ENCODE assay signal across 16 mouse cellular contexts in genomic region chr16:38945111-38945510, GRCm38 (mm10). TPM values are rescaled to one million over a fixed set of nuclear protein-coding genes. Genes with fewer than 3 reads are reported as not detected.
DNase-seq lines count a peak whose midpoint lies in the region; ATAC-seq lines count a peak whose summit lies in the region.
"Had no signal": no experiment of that assay in that cellular context is flagged by ENCODE, and none has a peak within 500 bp of the region (broad histone marks: within the 10 kb centered on the region; RNA-seq: fewer than 3 reads in every experiment).

No protein-coding gene starts in this region.

- no peak for ATAC-seq in hindbrain, embryonic 11.5 days (ENCODE audit: low FRiP score)
- no peak for ATAC-seq in hindbrain, embryonic 16.5 days
- no peak for ATAC-seq in midbrain, embryonic 16.5 days
- ATAC-seq in midbrain, embryonic 13.5 days = no peak
- ATAC-seq in neural tube, embryonic 13.5 days (ENCODE audit: low read depth) = no peak
- ATAC-seq in inflammation-experienced regulatory T-cells, adult 6 months = no peak

- no peaks in the 10 kb centered on the region for H3K36me3 ChIP-seq in hindbrain, embryonic 11.5 days (ENCODE audit: control insufficient read depth, insufficient read depth, low read length)
- H3K36me3 ChIP-seq in hindbrain, embryonic 16.5 days (ENCODE audit: control insufficient read depth, insufficient read depth, low read length) = no peaks in the 10 kb centered on the region
- no peaks in the 10 kb centered on the region for H3K36me3 ChIP-seq in midbrain, embryonic 16.5 days (ENCODE audit: control insufficient read depth, insufficient read depth, low read length)
- H3K36me3 ChIP-seq in midbrain, embryonic 13.5 days = no peaks in the 10 kb centered on the region
- no peaks in the 10 kb centered on the region for H3K36me3 ChIP-seq in embryonic facial prominence, embryonic 10.5 days (replicated peaks)
- H3K36me3 ChIP-seq in neural tube, embryonic 13.5 days = no peaks in the 10 kb centered on the region
- H3K36me3 ChIP-seq: G1E; limb, embryonic 13.5 days had no signal

- no peak overlapping the region for H3K4me3 ChIP-seq in hindbrain, embryonic 11.5 days (ENCODE audit: low read depth, low read length)
- H3K4me3 ChIP-seq in hindbrain, embryonic 16.5 days (ENCODE audit: low read length) = no peak overlapping the region
- no peak overlapping the region for H3K4me3 ChIP-seq in midbrain, embryonic 16.5 days (ENCODE audit: low read depth, low read length)
- no peak overlapping the region for H3K4me3 ChIP-seq in midbrain, embryonic 13.5 days (replicated peaks)
- H3K4me3 ChIP-seq in embryonic facial prominence, embryonic 10.5 days = no peak overlapping the region
- H3K4me3 ChIP-seq in neural tube, embryonic 13.5 days = no peak overlapping the region
- H3K4me3 ChIP-seq: limb, embryonic 13.5 days had no signal

- 30% methylated on average over 7 of the region's 7 CpGs for WGBS in hindbrain, embryonic 11.5 days
- WGBS in hindbrain, embryonic 16.5 days = 30% methylated on average over 7 of the region's 7 CpGs
- WGBS in midbrain, embryonic 16.5 days = 44% methylated on average over 7 of the region's 7 CpGs
- WGBS in midbrain, embryonic 13.5 days = 40% methylated on average over 7 of the region's 7 CpGs
- 61% methylated on average over 7 of the region's 7 CpGs for WGBS in embryonic facial prominence, embryonic 10.5 days
- 32% methylated on average over 7 of the region's 7 CpGs for WGBS in neural tube, embryonic 13.5 days

- H3K4me2 ChIP-seq in hindbrain, embryonic 11.5 days (replicated peaks; ENCODE audit: low read depth, low read length) = no peak overlapping the region
- no peak overlapping the region for H3K4me2 ChIP-seq in hindbrain, embryonic 16.5 days (ENCODE audit: low read length)
- no peak overlapping the region for H3K4me2 ChIP-seq in midbrain, embryonic 16.5 days (ENCODE audit: low read length)
- H3K4me2 ChIP-seq in midbrain, embryonic 13.5 days (replicated peaks) = no peak overlapping the region
- no peak overlapping the region for H3K4me2 ChIP-seq in neural tube, embryonic 13.5 days
- H3K4me2 ChIP-seq: limb, embryonic 13.5 days had no signal

- no peak overlapping the region for H3K9ac ChIP-seq in hindbrain, embryonic 11.5 days (ENCODE audit: low read depth, low read length)
- H3K9ac ChIP-seq in hindbrain, embryonic 16.5 days (ENCODE audit: low read depth, low read length) = no peak overlapping the region
- no peak overlapping the region for H3K9ac ChIP-seq in midbrain, embryonic 16.5 days (ENCODE audit: low read depth, low read length)
- no peak overlapping the region for H3K9ac ChIP-seq in midbrain, embryonic 13.5 days (replicated peaks)
- no peak overlapping the region for H3K9ac ChIP-seq in neural tube, embryonic 13.5 days
- H3K9ac ChIP-seq: limb, embryonic 13.5 days had no signal

- no peak for DNase-seq in hindbrain, embryonic 11.5 days (ENCODE audit: low spot score)
- DNase-seq in embryonic facial prominence, embryonic 10.5 days (ENCODE audit: low spot score) = no peak
- DNase-seq in gastrocnemius, postnatal 14 days = no peak
- DNase-seq: adrenal gland, adult 8-10 months; heart, adult 18-20 months; lung, postnatal 14 days; right cerebral cortex, postnatal 4 days; thymus, adult 18-20 months had no signal

- H3K9me3 ChIP-seq in hindbrain, embryonic 11.5 days (ENCODE audit: control insufficient read depth, low read length) = no peaks in the 10 kb centered on the region
- no peaks in the 10 kb centered on the region for H3K9me3 ChIP-seq in hindbrain, embryonic 16.5 days (ENCODE audit: control insufficient read depth, low read length)
- H3K9me3 ChIP-seq in midbrain, embryonic 16.5 days (replicated peaks; ENCODE audit: control insufficient read depth, low read length, poor library complexity, severe bottlenecking) = no peaks in the 10 kb centered on the region
- H3K9me3 ChIP-seq in midbrain, embryonic 13.5 days = no peaks in the 10 kb centered on the region
- H3K9me3 ChIP-seq in embryonic facial prominence, embryonic 10.5 days = no peaks in the 10 kb centered on the region
- no peaks in the 10 kb centered on the region for H3K9me3 ChIP-seq in neural tube, embryonic 13.5 days
- H3K9me3 ChIP-seq: limb, embryonic 13.5 days had no signal

- intact Hi-C loops in gastrocnemius, postnatal 14 days (cut with DNase I; ENCODE audit: low total_unique reads) = no loop called here

- H3K4me1 ChIP-seq in hindbrain, embryonic 11.5 days (replicated peaks; ENCODE audit: control insufficient read depth, insufficient read depth, low read length) = peaks cover 5% of the 10 kb centered on the region; the same call in 1 of the 2 replicates
- peaks cover 6% of the 10 kb centered on the region for H3K4me1 ChIP-seq in hindbrain, embryonic 16.5 days (ENCODE audit: control insufficient read depth, insufficient read depth, low read depth, low read length)
- no peaks in the 10 kb centered on the region for H3K4me1 ChIP-seq in midbrain, embryonic 16.5 days (ENCODE audit: control insufficient read depth, insufficient read depth, low read length)
- peaks cover 38% of the 10 kb centered on the region for H3K4me1 ChIP-seq in midbrain, embryonic 13.5 days (replicated peaks)
- peaks cover 44% of the 10 kb centered on the region for H3K4me1 ChIP-seq in embryonic facial prominence, embryonic 10.5 days
- H3K4me1 ChIP-seq in neural tube, embryonic 13.5 days (replicated peaks) = peaks cover 62% of the 10 kb centered on the region

- peak overlapping the region; percentile 65 for H3K27ac ChIP-seq in hindbrain, embryonic 11.5 days (ENCODE audit: low read depth, low read length)
- H3K27ac ChIP-seq in hindbrain, embryonic 16.5 days (ENCODE audit: low read depth, low read length) = no peak overlapping the region; the same call in 1 of the 2 replicates
- H3K27ac ChIP-seq in midbrain, embryonic 16.5 days (ENCODE audit: low read length) = peak overlapping the region; percentile 2; the same call in 1 of the 2 replicates
- H3K27ac ChIP-seq in midbrain, embryonic 13.5 days = no peak overlapping the region
- H3K27ac ChIP-seq in embryonic facial prominence, embryonic 10.5 days (replicated peaks) = peak overlapping the region; percentile 35; the same call in 1 of the 2 replicates
- peak overlapping the region; percentile 69 for H3K27ac ChIP-seq in neural tube, embryonic 13.5 days (replicated peaks)
- H3K27ac ChIP-seq: limb, embryonic 13.5 days had no signal

- no peaks in the 10 kb centered on the region for H3K27me3 ChIP-seq in hindbrain, embryonic 11.5 days (ENCODE audit: control insufficient read depth, insufficient read depth, low read length)
- no peaks in the 10 kb centered on the region for H3K27me3 ChIP-seq in hindbrain, embryonic 16.5 days (replicated peaks; ENCODE audit: control insufficient read depth, insufficient read depth, low read length)
- H3K27me3 ChIP-seq in midbrain, embryonic 16.5 days (ENCODE audit: control insufficient read depth, insufficient read depth, low read depth, low read length) = no peaks in the 10 kb centered on the region
- H3K27me3 ChIP-seq in midbrain, embryonic 13.5 days = no peaks in the 10 kb centered on the region
- no peaks in the 10 kb centered on the region for H3K27me3 ChIP-seq in embryonic facial prominence, embryonic 10.5 days (replicated peaks; ENCODE audit: low read depth, poor library complexity, severe bottlenecking)
- H3K27me3 ChIP-seq in neural tube, embryonic 13.5 days = no peaks in the 10 kb centered on the region
- H3K27me3 ChIP-seq: limb, embryonic 13.5 days had no signal

RNA-seq across cellular contexts. Expression of gene Igsf11, which starts 52.6 kb away (rescaled TPM):
- polyA plus RNA-seq in hindbrain, embryonic 11.5 days (2014; fragmentation: Nextera tagmentation; extraction: Ambion mirVana) = 5.4 TPM in 2 replicates
- 3.6 and 4.3 TPM in 2 replicates for polyA plus RNA-seq in hindbrain, embryonic 16.5 days (2015; fragmentation: Nextera tagmentation; extraction: Ambion mirVana)
- polyA plus RNA-seq in midbrain, embryonic 16.5 days (2015; fragmentation: Nextera tagmentation; extraction: Ambion mirVana) = 2.0 and 3.2 TPM in 2 replicates
- 2.3 and 2.5 TPM in 2 replicates for polyA plus RNA-seq in midbrain, embryonic 13.5 days (2015; fragmentation: Nextera tagmentation; extraction: Ambion mirVana)
- 0.90 and 1.6 TPM in 2 replicates for polyA plus RNA-seq in embryonic facial prominence, embryonic 10.5 days (2016; fragmentation: Nextera tagmentation; extraction: Ambion mirVana)
- 4.3 and 5.5 TPM in 2 replicates for polyA plus RNA-seq in neural tube, embryonic 13.5 days (2015; fragmentation: Nextera tagmentation; extraction: Ambion mirVana)
- total RNA-seq in gastrocnemius, postnatal 14 days (2021) = 1 to 10 TPM in 1 of 2 experiments, under 1 TPM in 1; 0.66 to 1.0 TPM
- not detected for polyA plus RNA-seq in inflammation-experienced regulatory T-cells, adult 6 months (2017; shearing (Covaris generic))
- total RNA-seq: megakaryocyte-erythroid progenitor cell, adult 5-6 weeks had no signal
- polyA plus RNA-seq: G1E had no signal

Comparison
In these comparisons a context has a peak if more than half of its experiments do, and no peak if none do; other contexts are left out.
1. H3K27ac ChIP-seq: peak in hindbrain, embryonic 11.5 days (single experiment), midbrain, embryonic 16.5 days (single experiment), embryonic facial prominence, embryonic 10.5 days (single experiment) and neural tube, embryonic 13.5 days (single experiment); none in hindbrain, embryonic 16.5 days (single experiment) and midbrain, embryonic 13.5 days (single experiment).